Mouse (Mus musculus) forebrain, embryonic 15.5 days (tissue): Measurements from ENCODE around the gene Apba3. TPM values are rescaled to one million over a fixed set of nuclear protein-coding genes. Genes with fewer than 3 reads are reported as not detected.
"Not testable (repeated sequence)": the region's sequence is repeated elsewhere in the genome, so short reads cannot be mapped to it uniquely, and the experiment has no call there.

Experiments
- ATAC-seq: fragments of 200-750 bp; cut with Nextera tagmentation; replicated peaks from 2 replicates; pipeline ENCODE4 v1.8.0; 2017; ENCODE audit warnings: mild to moderate bottlenecking, moderate TSS enrichment, moderate library complexity
- H3K27ac ChIP-seq: fragments of 300-500 bp; sonication (generic); replicated peaks from 2 replicates; pipeline ENCODE4 v1.5.1; 2015; ENCODE audit warnings: mild to moderate bottlenecking, inconsistent platforms
- H3K27me3 ChIP-seq: fragments of 300-500 bp; sonication (generic); 2 replicates; pipeline ENCODE4 v1.6.1; 2015; ENCODE audit warnings: inconsistent platforms
- H3K36me3 ChIP-seq: fragments of 300-500 bp; sonication (generic); 2 replicates; pipeline ENCODE4 v1.6.1; 2015; ENCODE audit warnings: mild to moderate bottlenecking, inconsistent platforms
- H3K4me1 ChIP-seq: fragments of 300-500 bp; sonication (generic); 2 replicates; pipeline ENCODE4 v1.6.1; 2015; ENCODE audit warnings: inconsistent platforms
- H3K4me2 ChIP-seq: fragments of 300-500 bp; sonication (generic); replicated peaks from 2 replicates; pipeline ENCODE4 v1.6.1; 2015; ENCODE audit warnings: mild to moderate bottlenecking, inconsistent platforms
- H3K4me3 ChIP-seq: fragments of 300-500 bp; sonication (generic); 2 replicates; pipeline ENCODE4 v1.5.1; 2015; ENCODE audit warnings: mild to moderate bottlenecking, inconsistent platforms
- H3K9ac ChIP-seq: fragments of 300-500 bp; sonication (generic); replicated peaks from 2 replicates; pipeline ENCODE4 v1.6.1; 2015; ENCODE audit warnings: mild to moderate bottlenecking, inconsistent platforms
- H3K9me3 ChIP-seq: fragments of 300-500 bp; sonication (generic); 2 replicates; pipeline ENCODE4 v1.6.1; 2016; ENCODE audit warnings: inconsistent platforms
- WGBS: fragments of 180-500 bp; shearing (Covaris S2); methylation state at CpG from one replicate; pipeline ENCODE4 v1.1.7; 2015; ENCODE audit warnings: mixed read lengths; 5-methylcytosine and 5-hydroxymethylcytosine counted together
- polyA plus RNA-seq: library from polyadenylated mRNA; unstranded; fragments of >200 nt; fragmentation: Nextera tagmentation; extraction: Ambion mirVana; gene quantifications from 2 replicates; pipeline ENCODE4 v1.2.1, GENCODE M21; 2015

The Apba3 gene
- 33.5 and 37.5 TPM in 2 replicates for polyA plus RNA-seq

GRCm38 (mm10) chr10:81266211-81267105 is at the start of gene Apba3, which contains the start of gene Mrpl54:
Gene Apba3 (plus strand): TSS chr10:81266960.
Gene Mrpl54 (minus strand): TSS chr10:81266934.
- under 1% methylated on average over 48 of the region's 48 CpGs for WGBS
- Histone ChIP-seq H3K27ac (peak within 1 kb of the TSS; percentile 87), H3K36me3 (peaks cover 4% of the 10 kb centered on the region; the same call in 1 of the 2 replicates), H3K4me2 (peak within 1 kb of the TSS; percentile 69), H3K9ac (peak within 1 kb of the TSS; percentile 63), H3K4me3 (peak within 1 kb of the TSS; percentile 58), H3K4me1 (peaks cover 32% of the 10 kb centered on the region), H3K27me3 (no peaks in the 10 kb centered on the region), H3K9me3 (no peaks in the 10 kb centered on the region)
- peak; percentile 94 for ATAC-seq

- H3K36me3 ChIP-seq = peaks cover 80% of the 10 kb centered on the region
- H3K4me3 ChIP-seq, H3K9me3 ChIP-seq, ATAC-seq, H3K9ac ChIP-seq, H3K27ac ChIP-seq, H3K27me3 ChIP-seq, H3K4me2 ChIP-seq, H3K4me1 ChIP-seq: not testable (repeated sequence)
- 26% methylated on average over 1 of the region's 1 CpGs for WGBS
Observed at GRCm38 (mm10) chr10:81217267-81217666, 49.5 kb upstream of the Apba3 start.

- H3K27ac ChIP-seq = no peak overlapping the region
- peak; percentile 36; the same call in 1 of the 2 replicates for ATAC-seq
- peaks cover 77% of the 10 kb centered on the region for H3K36me3 ChIP-seq
- no peaks in the 10 kb centered on the region for H3K9me3 ChIP-seq
- H3K27me3 ChIP-seq = no peaks in the 10 kb centered on the region
- no peak overlapping the region for H3K9ac ChIP-seq
- no peaks in the 10 kb centered on the region for H3K4me1 ChIP-seq
- H3K4me3 ChIP-seq = no peak overlapping the region
- no peak overlapping the region for H3K4me2 ChIP-seq
- 36% methylated on average over 7 of the region's 7 CpGs for WGBS
Observed at GRCm38 (mm10) chr10:81217964-81218363, 48.8 kb upstream of the Apba3 start.

- Histone ChIP-seq H3K27me3 (no peaks in the 10 kb centered on the region), H3K4me2 (no peak overlapping the region), H3K9me3 (no peaks in the 10 kb centered on the region), H3K27ac (no peak overlapping the region), H3K4me1 (no peaks in the 10 kb centered on the region), H3K36me3 (peaks cover 62% of the 10 kb centered on the region), H3K9ac (no peak overlapping the region), H3K4me3 (no peak overlapping the region)
- no peak for ATAC-seq
- WGBS = 91% methylated on average over 5 of the region's 5 CpGs
Observed at GRCm38 (mm10) chr10:81221402-81222015, 45.3 kb upstream of the Apba3 start.

GRCm38 (mm10) chr10:81223731-81224130 is 43.0 kb upstream of the Apba3 start:
- 67% methylated on average over 2 of the region's 2 CpGs for WGBS

GRCm38 (mm10) chr10:81229735-81230437 is 36.9 kb upstream of the Apba3 start:
- peaks cover 48% of the 10 kb centered on the region for H3K4me1 ChIP-seq
- H3K27me3 ChIP-seq = no peaks in the 10 kb centered on the region
- ATAC-seq = peak; percentile 13
- peak overlapping the region; percentile 94 for H3K27ac ChIP-seq
- H3K9ac ChIP-seq = peak overlapping the region; percentile 89
- peak overlapping the region; percentile 76 for H3K4me2 ChIP-seq
- H3K9me3 ChIP-seq = no peaks in the 10 kb centered on the region
- H3K4me3 ChIP-seq = peak overlapping the region; percentile 69
- WGBS = 9% methylated on average over 20 of the region's 20 CpGs
- 0 out of 2 replicates have a peak, but pooled peaks cover 4% of the 10 kb centered on the region for H3K36me3 ChIP-seq

More at GRCm38 (mm10) chr10:81223731-81224130, 43.0 kb upstream of the Apba3 start:
- H3K9ac ChIP-seq, H3K27me3 ChIP-seq, H3K27ac ChIP-seq, H3K9me3 ChIP-seq, H3K4me2 ChIP-seq, ATAC-seq, H3K4me3 ChIP-seq: not testable (repeated sequence)
- H3K4me1 ChIP-seq = peaks cover 15% of the 10 kb centered on the region
- H3K36me3 ChIP-seq = peaks cover 46% of the 10 kb centered on the region

GRCm38 (mm10) chr10:81230438-81231332 is 36.1 kb upstream of the Apba3 start, which contains the start of gene Atcay:
Gene Atcay (minus strand): TSS chr10:81230833.
- WGBS = 2% methylated on average over 27 of the region's 27 CpGs
- Histone ChIP-seq H3K4me3 (peak within 1 kb of the TSS; percentile 69), H3K9me3 (no peaks in the 10 kb centered on the region), H3K4me2 (peak within 1 kb of the TSS; percentile 76), H3K36me3 (0 out of 2 replicates have a peak, but pooled peaks cover 3% of the 10 kb centered on the region), H3K9ac (peak within 1 kb of the TSS; percentile 89), H3K4me1 (peaks cover 48% of the 10 kb centered on the region), H3K27me3 (no peaks in the 10 kb centered on the region), H3K27ac (peak within 1 kb of the TSS; percentile 94)
- ATAC-seq = peak; percentile 93

- Histone ChIP-seq H3K4me3 (peak overlapping the region; percentile 69), H3K4me2 (peak overlapping the region; percentile 76), H3K36me3 (no peaks in the 10 kb centered on the region), H3K9me3 (no peaks in the 10 kb centered on the region), H3K27ac (peak overlapping the region; percentile 94), H3K9ac (no peak overlapping the region; the same call in 1 of the 2 replicates), H3K4me1 (peaks cover 48% of the 10 kb centered on the region), H3K27me3 (no peaks in the 10 kb centered on the region)
- 46% methylated on average over 7 of the region's 7 CpGs for WGBS
- no peak for ATAC-seq
Observed at GRCm38 (mm10) chr10:81231436-81231835, 35.3 kb upstream of the Apba3 start.

GRCm38 (mm10) chr10:81232580-81233225 is 34.1 kb upstream of the Apba3 start, which contains the start of gene Zfr2:
Gene Zfr2 (plus strand): TSS chr10:81233155.
- peak within 1 kb of the TSS; percentile 33; the same call in 1 of the 2 replicates for H3K27ac ChIP-seq

GRCm38 (mm10) chr10:81233226-81233585 is 33.6 kb upstream of the Apba3 start:
- Histone ChIP-seq H3K27ac (peak overlapping the region; percentile 33; the same call in 1 of the 2 replicates), H3K27me3 (no peaks in the 10 kb centered on the region), H3K4me3 (peak overlapping the region; percentile 70), H3K36me3 (no peaks in the 10 kb centered on the region), H3K4me2 (peak overlapping the region; percentile 59), H3K9me3 (no peaks in the 10 kb centered on the region), H3K4me1 (peaks cover 39% of the 10 kb centered on the region), H3K9ac (peak overlapping the region; percentile 71)
- WGBS = under 1% methylated on average over 27 of the region's 28 CpGs
- ATAC-seq = peak; percentile 39

More at GRCm38 (mm10) chr10:81232580-81233225, 34.1 kb upstream of the Apba3 start, which contains the start of gene Zfr2:
- H3K9me3 ChIP-seq = no peaks in the 10 kb centered on the region
- peak within 1 kb of the TSS; percentile 59 for H3K4me2 ChIP-seq
- H3K4me3 ChIP-seq = peak within 1 kb of the TSS; percentile 70
- ATAC-seq = peak; percentile 62
- H3K4me1 ChIP-seq = peaks cover 44% of the 10 kb centered on the region
- no peaks in the 10 kb centered on the region for H3K36me3 ChIP-seq
- peak within 1 kb of the TSS; percentile 71 for H3K9ac ChIP-seq
- 8% methylated on average over 29 of the region's 29 CpGs for WGBS
- H3K27me3 ChIP-seq = no peaks in the 10 kb centered on the region
